Mouse (Mus musculus) embryonic facial prominence, embryonic 11.5 days (tissue): ENCODE data around the gene Adam19. TPM values are rescaled to one million over a fixed set of nuclear protein-coding genes. Genes with fewer than 3 reads are reported as not detected.

Source experiments
- ATAC-seq: fragments of 200-750 bp; cut with Nextera tagmentation; replicated peaks from 2 replicates; pipeline ENCODE4 v1.8.0; 2017; ENCODE audit warnings: low read depth; ENCODE audit not compliant: insufficient number of reproducible peaks, low FRiP score, low TSS enrichment
- DNase-seq: peaks from one replicate; pipeline ENCODE4 v3.0.0-alpha.2; 2015; ENCODE audit warnings: low spot score
- H3K27ac ChIP-seq: fragments of 300-500 bp; sonication (generic); replicated peaks from 2 replicates; pipeline ENCODE4 v1.5.1; 2014; ENCODE audit warnings: mild to moderate bottlenecking, low read depth, low read length, control low read depth
- H3K27me3 ChIP-seq: fragments of 300-500 bp; sonication (generic); 2 replicates; pipeline ENCODE4 v1.6.1; 2014; ENCODE audit warnings: mild to moderate bottlenecking, low read length, moderate library complexity, mixed read lengths; ENCODE audit not compliant: control insufficient read depth, insufficient read depth
- H3K36me3 ChIP-seq: fragments of 300-500 bp; sonication (generic); replicated peaks from 2 replicates; pipeline ENCODE4 v1.6.1; 2014; ENCODE audit warnings: low read depth, mild to moderate bottlenecking, low read length, moderate library complexity, mixed read lengths; ENCODE audit not compliant: control insufficient read depth, insufficient read depth
- H3K4me1 ChIP-seq: fragments of 300-500 bp; sonication (generic); 2 replicates; pipeline ENCODE4 v1.6.1; 2014; ENCODE audit warnings: low read length, mixed read lengths; ENCODE audit not compliant: control insufficient read depth, insufficient read depth
- H3K4me2 ChIP-seq: fragments of 300-500 bp; sonication (generic); 2 replicates; pipeline ENCODE4 v1.6.1; 2014; ENCODE audit warnings: low read depth, mild to moderate bottlenecking, control low read depth, low read length, moderate library complexity
- H3K4me3 ChIP-seq: fragments of 300-500 bp; sonication (generic); 2 replicates; pipeline ENCODE4 v1.5.1; 2014; ENCODE audit warnings: low read depth, low read length, control low read depth
- H3K9ac ChIP-seq: fragments of 300-500 bp; sonication (generic); replicated peaks from 2 replicates; pipeline ENCODE4 v1.6.1; 2014; ENCODE audit warnings: mild to moderate bottlenecking, control low read depth, low read length
- H3K9me3 ChIP-seq: fragments of 300-500 bp; sonication (generic); replicated peaks from 2 replicates; pipeline ENCODE4 v1.6.1; 2016; ENCODE audit warnings: mild to moderate bottlenecking, low read length, inconsistent platforms, mixed read lengths; ENCODE audit not compliant: control insufficient read depth
- WGBS: fragments of 180-500 bp; shearing (Covaris S2); extraction: QIAGEN DNeasy Blood & Tissue Kit; methylation state at CpG from one replicate; pipeline ENCODE4 v1.1.7; 2014; 5-methylcytosine and 5-hydroxymethylcytosine counted together
- polyA plus RNA-seq: library from polyadenylated mRNA; unstranded; fragments of >200 nt; fragmentation: Nextera tagmentation; extraction: Ambion mirVana; gene quantifications from 2 replicates; pipeline ENCODE4 v1.2.1, GENCODE M21; 2014

Gene Adam19
- polyA plus RNA-seq, 1 experiment from 2014 or later, result 9.4 TPM

DNA sequence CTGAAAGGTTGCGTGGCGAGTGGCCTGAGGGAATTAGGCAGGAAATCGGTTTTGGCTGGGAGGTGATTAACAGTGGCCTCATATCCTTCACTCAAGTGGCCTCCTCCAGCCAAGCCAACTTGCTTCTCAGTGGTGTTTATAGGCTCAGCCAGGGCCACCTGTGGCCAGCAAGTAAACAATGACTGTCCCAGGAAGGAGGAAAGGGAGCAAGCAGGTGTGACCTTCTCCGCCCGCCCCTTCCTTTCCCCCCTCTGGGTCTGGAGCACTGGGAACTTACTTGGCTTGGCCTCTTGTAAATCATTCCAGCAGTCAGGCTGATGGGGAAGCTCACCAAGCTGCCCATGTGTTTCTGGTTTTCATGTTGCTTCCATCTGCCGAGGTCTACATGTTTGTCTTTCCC, 46.3 kb downstream of the Adam19 start:
- 66% methylated on average over 6 of the region's 6 CpGs for WGBS
- H3K4me2 ChIP-seq, result no peak overlapping the region
- H3K9me3 ChIP-seq, result no peaks in the 10 kb centered on the region
- DNase-seq (peak; percentile 31), ATAC-seq (no peak)
- H3K27me3 ChIP-seq, result no peaks in the 10 kb centered on the region
- no peak overlapping the region for H3K4me3 ChIP-seq
- H3K27ac ChIP-seq, result no peak overlapping the region
- no peaks in the 10 kb centered on the region for H3K4me1 ChIP-seq
- H3K36me3 ChIP-seq, result peaks cover 2% of the 10 kb centered on the region; the same call in 1 of the 2 replicates
- H3K9ac ChIP-seq, result no peak overlapping the region

DNA sequence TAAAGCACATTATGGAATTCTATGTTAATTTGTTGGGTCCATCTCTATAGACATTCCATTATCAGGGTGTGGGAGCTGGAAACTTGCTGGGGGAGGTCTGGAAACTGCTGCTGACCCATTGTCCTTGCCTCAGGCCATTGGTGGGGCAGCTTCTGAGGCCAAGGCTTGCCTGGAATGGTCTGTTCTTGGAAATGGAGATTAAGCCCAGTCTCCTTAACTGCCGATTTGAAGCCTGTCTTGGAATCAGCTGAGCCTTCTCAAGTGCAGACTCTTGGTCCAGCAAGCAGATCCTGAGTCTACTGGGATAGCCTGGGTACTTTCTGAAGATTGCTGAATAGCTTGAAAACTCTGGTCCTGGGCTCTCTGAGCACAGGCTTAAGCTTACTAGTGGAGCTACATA, 51.3 kb downstream of the Adam19 start:
- DNase-seq (no peak), ATAC-seq (no peak)
- no peaks in the 10 kb centered on the region for H3K27me3 ChIP-seq
- H3K9me3 ChIP-seq, result no peaks in the 10 kb centered on the region
- H3K9ac ChIP-seq, result no peak overlapping the region
- no peaks in the 10 kb centered on the region for H3K4me1 ChIP-seq
- H3K4me2 ChIP-seq, result no peak overlapping the region
- no peak overlapping the region for H3K4me3 ChIP-seq
- WGBS, result 97% methylated on average over 1 of the region's 1 CpGs
- no peaks in the 10 kb centered on the region; the same call in 1 of the 2 replicates for H3K36me3 ChIP-seq
- no peak overlapping the region for H3K27ac ChIP-seq

DNA sequence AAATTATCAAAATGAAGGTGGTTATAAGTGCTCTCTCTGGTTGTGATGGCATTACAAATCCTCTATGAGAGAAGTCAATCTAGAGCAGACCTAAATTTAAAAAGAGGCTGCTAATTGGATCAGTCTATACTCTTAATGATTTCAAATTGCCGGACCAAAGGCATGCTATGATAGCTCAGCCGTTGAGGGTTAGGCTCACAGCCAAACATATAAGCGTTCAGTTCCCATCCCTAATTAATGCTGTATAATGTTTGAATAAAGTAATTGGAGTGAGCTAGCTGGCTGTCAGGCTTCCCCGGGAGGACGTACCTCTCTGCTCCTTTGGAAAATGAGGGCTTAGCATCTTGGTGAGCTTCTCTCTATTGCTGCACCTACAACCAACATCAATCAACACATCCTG, 53.4 kb downstream of the Adam19 start:
- Histone ChIP-seq H3K36me3 (no peaks in the 10 kb centered on the region), H3K9me3 (no peaks in the 10 kb centered on the region), H3K27me3 (no peaks in the 10 kb centered on the region), H3K4me3 (no peak overlapping the region), H3K9ac (no peak overlapping the region), H3K4me1 (no peaks in the 10 kb centered on the region), H3K27ac (no peak overlapping the region), H3K4me2 (no peak overlapping the region)
- no peak for DNase-seq
- 96% methylated on average over 5 of the region's 5 CpGs for WGBS
- ATAC-seq, result no peak

GRCm38 (mm10) chr11:46110156-46110944, 54.6 kb downstream of the Adam19 start:
- H3K9ac ChIP-seq, result no peak overlapping the region
- 89% methylated on average over 8 of the region's 8 CpGs for WGBS
- no peaks in the 10 kb centered on the region for H3K9me3 ChIP-seq
- H3K27me3 ChIP-seq, result no peaks in the 10 kb centered on the region
- H3K4me3 ChIP-seq, result no peak overlapping the region
- H3K27ac ChIP-seq, result no peak overlapping the region
- H3K4me2 ChIP-seq, result no peak overlapping the region
- no peaks in the 10 kb centered on the region for H3K36me3 ChIP-seq
- no peak for DNase-seq
- ATAC-seq, result no peak
- no peaks in the 10 kb centered on the region for H3K4me1 ChIP-seq

- H3K9me3 ChIP-seq, result no peaks in the 10 kb centered on the region
- H3K27me3 ChIP-seq, result no peaks in the 10 kb centered on the region
- no peaks in the 10 kb centered on the region for H3K36me3 ChIP-seq
- no peaks in the 10 kb centered on the region for H3K4me1 ChIP-seq
- DNase-seq (no peak), ATAC-seq (no peak)
- no peak overlapping the region for H3K4me3 ChIP-seq
- H3K9ac ChIP-seq, result no peak overlapping the region
- WGBS, result 83% methylated on average over 1 of the region's 1 CpGs
- no peak overlapping the region for H3K4me2 ChIP-seq
- H3K27ac ChIP-seq, result no peak overlapping the region
Observed at GRCm38 (mm10) chr11:46110945-46111287, 55.1 kb downstream of the Adam19 start.

DNA sequence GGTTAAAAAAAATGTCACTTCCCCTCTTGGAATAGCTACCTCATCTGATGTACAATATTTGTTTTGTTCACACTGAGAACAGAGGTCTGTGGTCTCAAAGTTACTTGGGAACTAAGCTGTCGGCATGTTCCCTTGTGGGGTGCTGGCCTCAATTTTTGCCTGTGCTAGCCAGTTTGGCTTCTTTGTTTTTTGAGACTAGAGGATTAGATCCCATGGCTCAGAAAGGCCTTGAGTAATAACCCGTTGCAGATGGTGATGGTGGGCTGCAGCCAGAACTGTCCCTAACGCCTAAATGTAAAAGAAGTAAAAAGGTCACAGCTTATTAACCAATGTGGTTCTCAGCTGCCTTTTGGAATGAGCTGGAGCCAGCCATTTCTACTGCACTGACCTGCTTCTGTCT, 57.4 kb downstream of the Adam19 start:
- WGBS, result 78% methylated on average over 3 of the region's 3 CpGs
- no peaks in the 10 kb centered on the region for H3K36me3 ChIP-seq
- H3K4me3 ChIP-seq, result no peak overlapping the region
- H3K4me2 ChIP-seq, result no peak overlapping the region
- ATAC-seq (no peak), DNase-seq (no peak)
- H3K9me3 ChIP-seq, result no peaks in the 10 kb centered on the region
- no peak overlapping the region for H3K27ac ChIP-seq
- no peak overlapping the region for H3K9ac ChIP-seq
- no peaks in the 10 kb centered on the region for H3K27me3 ChIP-seq
- H3K4me1 ChIP-seq, result no peaks in the 10 kb centered on the region

- Histone ChIP-seq H3K4me3 (no peak overlapping the region), H3K36me3 (no peaks in the 10 kb centered on the region), H3K27ac (no peak overlapping the region), H3K9me3 (no peaks in the 10 kb centered on the region), H3K4me2 (no peak overlapping the region), H3K27me3 (no peaks in the 10 kb centered on the region), H3K9ac (no peak overlapping the region), H3K4me1 (no peaks in the 10 kb centered on the region)
- no peak for DNase-seq
- no peak for ATAC-seq
- WGBS, result 93% methylated on average over 7 of the region's 7 CpGs
Observed at GRCm38 (mm10) chr11:46114221-46114620, 58.4 kb downstream of the Adam19 start.

- 86% methylated on average over 4 of the region's 4 CpGs for WGBS
- ATAC-seq (no peak), DNase-seq (no peak)
- no peak overlapping the region for H3K27ac ChIP-seq
- no peaks in the 10 kb centered on the region for H3K9me3 ChIP-seq
- no peak overlapping the region for H3K4me2 ChIP-seq
- no peaks in the 10 kb centered on the region for H3K4me1 ChIP-seq
- H3K4me3 ChIP-seq, result no peak overlapping the region
- H3K9ac ChIP-seq, result no peak overlapping the region
- H3K36me3 ChIP-seq, result no peaks in the 10 kb centered on the region
- no peaks in the 10 kb centered on the region for H3K27me3 ChIP-seq
Observed at GRCm38 (mm10) chr11:46115011-46115410, 59.2 kb downstream of the Adam19 start.
